Mouse (Mus musculus): ENCODE measurements around the gene Usp47.

Usp47 gene

DNA sequence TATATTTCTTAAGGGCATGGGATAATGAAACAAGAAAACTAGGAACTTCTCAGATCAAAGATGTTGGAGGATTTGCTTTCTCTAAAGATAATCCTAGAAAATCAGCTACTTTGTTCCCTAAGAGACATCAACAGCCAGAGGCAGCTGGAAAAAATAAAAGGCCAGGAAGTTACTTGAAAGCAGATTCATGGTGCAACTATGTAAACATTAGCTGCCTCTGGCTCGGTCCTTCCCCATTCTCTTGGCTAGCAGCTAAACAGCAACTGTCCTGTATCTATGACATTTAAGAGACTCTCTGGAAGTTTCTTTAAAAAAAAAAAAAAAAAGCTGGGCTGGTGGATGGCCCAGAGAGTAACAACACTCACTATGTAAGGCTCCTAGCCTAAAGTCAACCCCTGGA, 131.9 kb downstream of the Usp47 start:
- DNase-seq (ENCODE audit: low read depth, low spot score): no peak

DNA sequence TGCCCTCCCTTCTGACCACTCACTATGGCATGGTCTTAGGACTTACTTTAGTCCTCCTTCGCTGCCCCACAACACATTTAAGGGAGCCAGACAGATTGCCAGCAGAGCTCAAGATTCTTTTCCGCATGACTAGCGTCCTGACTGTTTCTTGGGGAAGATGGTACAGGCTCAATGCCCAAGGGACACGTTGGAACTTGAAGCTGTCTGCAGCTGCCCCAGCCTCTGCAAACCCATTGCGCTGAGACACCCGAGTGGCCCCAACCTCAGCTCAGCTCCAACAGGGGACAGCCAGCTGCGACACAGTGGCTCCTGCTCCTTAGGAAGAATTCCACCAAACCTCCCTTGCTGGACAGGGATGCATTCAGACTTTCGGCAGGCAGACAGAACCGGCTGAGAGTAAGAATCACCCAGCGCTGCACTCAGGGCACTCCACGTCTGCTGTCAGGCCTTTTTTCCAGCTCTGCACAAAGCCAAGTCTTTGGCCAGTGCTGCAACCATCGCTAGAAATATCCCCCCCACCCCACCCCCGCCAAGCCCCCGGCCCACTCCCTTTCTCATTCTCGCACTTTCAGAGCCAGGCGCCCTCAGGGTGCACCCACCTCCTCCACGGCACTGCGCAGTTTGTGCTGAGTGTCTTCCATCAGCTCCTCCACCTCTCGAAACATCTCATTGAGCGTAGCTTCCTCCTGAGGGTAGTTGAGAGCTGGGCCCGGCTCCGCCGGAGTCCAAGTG, 134.4 kb downstream of the Usp47 start:
- DNase-seq (ENCODE audit: low read depth, low spot score): no peak

DNA sequence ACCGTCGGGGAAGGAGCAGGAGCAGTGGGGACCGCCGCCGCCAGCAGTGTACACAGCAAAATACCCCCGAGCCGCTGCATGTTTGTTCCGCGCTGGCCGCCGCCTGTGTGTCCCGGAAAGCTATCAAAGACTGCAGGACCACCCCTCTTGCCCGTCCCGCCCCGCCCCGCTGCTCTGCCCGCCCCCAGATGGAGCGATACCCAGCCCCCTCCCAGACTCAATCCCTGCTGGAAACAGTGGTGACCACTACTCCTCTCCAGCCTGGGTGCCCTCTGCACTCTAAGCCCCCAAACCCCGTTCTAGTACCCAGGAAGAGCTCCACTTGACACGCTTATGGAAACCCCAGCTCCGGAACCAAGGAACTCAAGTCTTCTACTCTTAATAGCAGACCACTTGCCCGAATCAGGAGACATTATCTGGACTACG, 135.0 kb downstream of the Usp47 start:
- no peak for DNase-seq (ENCODE audit: low read depth, low spot score)

- no peak for DNase-seq (ENCODE audit: low read depth, low spot score)
Observed at GRCm38 (mm10) chr7:112158942-112159341, 135.6 kb downstream of the Usp47 start, which contains the start of gene Dkk3. Gene Dkk3 (minus strand): TSS chr7:112159057.

DNA sequence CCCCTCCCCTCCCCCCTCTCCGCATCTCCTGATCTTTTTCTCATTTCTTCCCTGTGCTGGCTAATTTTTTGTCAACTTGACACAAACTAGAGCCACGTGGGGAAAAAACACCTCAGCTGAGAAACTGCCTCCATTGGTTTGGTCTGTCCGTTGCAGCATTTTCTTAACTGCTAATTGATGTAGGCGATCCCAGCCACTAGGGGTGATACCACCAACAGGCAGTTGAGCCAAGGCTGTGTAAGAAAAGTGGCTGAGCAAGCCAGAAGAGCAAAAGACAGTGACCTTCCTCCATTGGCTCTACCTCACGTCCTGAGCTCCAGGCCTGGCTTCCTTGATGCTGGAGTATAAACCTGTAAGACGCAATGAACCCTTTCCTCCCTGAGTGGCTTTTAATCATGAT, 136.5 kb downstream of the Usp47 start:
- no peak for DNase-seq (ENCODE audit: low read depth, low spot score)

All from retina, postnatal 7 days (tissue).